Mouse (Mus musculus) megakaryocyte, embryonic 14.5 days (primary cell): Measurements from ENCODE around the gene Comt. TPM values are rescaled to one million over a fixed set of nuclear protein-coding genes. Genes with fewer than 3 reads are reported as not detected.

ENCODE experiments used
- H3K27me3 ChIP-seq: replicated peaks from 2 replicates; pipeline ENCODE3; 2012; ENCODE audit warnings: inconsistent platforms
- H3K36me3 ChIP-seq: replicated peaks from 2 replicates; pipeline ENCODE3; 2012; ENCODE audit warnings: low read length, inconsistent platforms, mixed read lengths
- H3K4me1 ChIP-seq: 2 replicates; pipeline ENCODE4 v1.6.1; 2012; ENCODE audit warnings: inconsistent platforms
- H3K4me3 ChIP-seq: replicated peaks from 2 replicates; pipeline ENCODE3; 2012; ENCODE audit warnings: moderate library complexity, mild to moderate bottlenecking, inconsistent platforms
- H3K9me3 ChIP-seq: 2 replicates; pipeline ENCODE4 v1.6.1; 2012; ENCODE audit warnings: inconsistent platforms
- FLI1 ChIP-seq: IDR thresholded peaks from 2 replicates; pipeline ENCODE4 v1.6.1; 2012; ENCODE audit warnings: low read length, inconsistent platforms, mixed read lengths
- GATA1 ChIP-seq: IDR thresholded peaks from 3 replicates; pipeline ENCODE4 v1.6.1; 2012; ENCODE audit warnings: mixed read lengths, low read length, inconsistent platforms, borderline replicate concordance
- polyA plus RNA-seq: library from polyadenylated mRNA; stranded (reverse); fragments of >175 nt; gene quantifications from 2 replicates; pipeline ENCODE4 v1.2.3, GENCODE M21; 2012; ENCODE audit warnings: low replicate concordance; ENCODE audit not compliant: insufficient read depth

The Comt gene
- polyA plus RNA-seq, 1 experiment: 52.8 TPM

DNA sequence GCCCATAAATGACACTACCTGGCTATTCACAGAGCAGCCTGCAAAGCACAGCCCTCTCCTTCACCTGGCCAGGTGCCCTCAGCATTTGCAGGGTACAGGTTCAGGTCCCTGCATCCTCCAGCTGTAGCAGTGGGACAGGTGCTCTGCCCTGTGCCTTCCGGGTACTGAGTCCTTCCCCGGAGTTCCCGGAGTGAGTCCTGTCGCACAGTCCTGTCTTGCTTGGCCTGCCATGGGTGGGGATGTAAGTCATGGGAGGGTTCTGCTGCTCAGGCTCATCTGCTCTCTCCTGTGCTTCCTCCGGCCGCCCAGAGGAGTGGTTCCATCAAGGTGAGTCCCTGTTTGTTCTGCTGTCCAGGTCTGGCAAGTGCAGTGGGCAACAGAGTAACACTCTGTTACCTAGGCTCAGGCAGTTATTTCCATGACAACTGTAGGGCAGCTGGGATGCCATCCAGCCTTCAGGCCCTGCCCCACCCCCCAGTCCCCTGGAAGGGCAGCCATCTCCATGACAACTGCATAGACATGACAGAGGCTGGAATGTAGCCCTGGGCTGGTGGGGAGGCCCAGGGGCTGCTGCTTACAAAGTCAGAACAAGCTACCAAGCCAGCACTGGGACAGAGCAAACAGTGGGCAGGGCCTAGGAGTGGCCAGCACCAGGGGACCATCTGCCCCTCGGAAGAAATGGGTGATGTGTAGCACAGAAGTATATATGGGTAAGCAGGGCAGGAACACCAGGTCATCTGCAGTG, 26.0 kb downstream of the Comt start:
- Histone ChIP-seq H3K4me3 (no peak overlapping the region), H3K4me1 (peaks cover 56% of the 10 kb centered on the region), H3K27me3 (peaks cover 51% of the 10 kb centered on the region), H3K36me3 (peaks cover 32% of the 10 kb centered on the region), H3K9me3 (no peaks in the 10 kb centered on the region)
- no peak for TF ChIP-seq FLI1
- no peak for TF ChIP-seq GATA1

- H3K4me3 ChIP-seq: peak overlapping the region; percentile 26
- peaks cover 55% of the 10 kb centered on the region for H3K27me3 ChIP-seq
- no peaks in the 10 kb centered on the region for H3K9me3 ChIP-seq
- H3K4me1 ChIP-seq: peaks cover 59% of the 10 kb centered on the region
- peaks cover 26% of the 10 kb centered on the region for H3K36me3 ChIP-seq
- TF ChIP-seq GATA1: no peak
- no peak for TF ChIP-seq FLI1
Observed at GRCm38 (mm10) chr16:18400028-18400427, 26.6 kb downstream of the Comt start.

GRCm38 (mm10) chr16:18396791-18397621, 29.6 kb downstream of the Comt start:
- no peak overlapping the region for H3K4me3 ChIP-seq
- H3K36me3 ChIP-seq: peaks cover 9% of the 10 kb centered on the region
- H3K9me3 ChIP-seq: no peaks in the 10 kb centered on the region
- TF ChIP-seq GATA1 (no peak), FLI1 (no peak)
- H3K27me3 ChIP-seq: peaks cover 64% of the 10 kb centered on the region
- H3K4me1 ChIP-seq: peaks cover 86% of the 10 kb centered on the region

DNA sequence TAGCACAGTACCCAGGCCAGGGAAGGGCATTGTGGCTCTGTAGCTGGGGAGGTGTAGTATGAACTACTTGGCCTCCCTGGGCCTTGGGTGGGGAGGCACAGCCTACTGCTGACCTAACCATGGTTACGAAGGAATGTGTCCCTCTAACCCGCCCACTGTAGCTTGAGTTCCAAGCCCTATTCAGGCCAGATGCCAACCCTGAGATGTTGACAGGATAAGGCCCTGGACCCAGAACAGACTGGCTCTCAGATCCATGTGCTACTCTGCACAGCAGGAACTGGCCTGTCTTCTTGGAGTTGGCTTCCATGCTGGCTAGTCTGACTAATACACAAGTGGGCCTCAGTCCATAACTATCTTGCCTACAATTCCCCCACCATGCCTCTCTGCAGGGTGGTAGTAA, 30.5 kb downstream of the Comt start:
- TF ChIP-seq FLI1: no peak
- TF ChIP-seq GATA1: no peak
- peaks cover 70% of the 10 kb centered on the region for H3K27me3 ChIP-seq
- peaks cover 9% of the 10 kb centered on the region for H3K36me3 ChIP-seq
- H3K9me3 ChIP-seq: no peaks in the 10 kb centered on the region
- no peak overlapping the region for H3K4me3 ChIP-seq
- peaks cover 90% of the 10 kb centered on the region for H3K4me1 ChIP-seq

- TF ChIP-seq FLI1 (no peak), GATA1 (no peak)
- Histone ChIP-seq H3K4me3 (no peak overlapping the region), H3K9me3 (no peaks in the 10 kb centered on the region), H3K36me3 (peaks cover 9% of the 10 kb centered on the region), H3K27me3 (peaks cover 71% of the 10 kb centered on the region), H3K4me1 (peaks cover 92% of the 10 kb centered on the region)
Observed at GRCm38 (mm10) chr16:18395620-18396036, 31.0 kb downstream of the Comt start.

- Histone ChIP-seq H3K36me3 (peaks cover 9% of the 10 kb centered on the region), H3K4me3 (no peak overlapping the region), H3K4me1 (peaks cover 94% of the 10 kb centered on the region), H3K27me3 (peaks cover 71% of the 10 kb centered on the region), H3K9me3 (no peaks in the 10 kb centered on the region)
- TF ChIP-seq GATA1 (no peak), FLI1 (no peak)
Observed at GRCm38 (mm10) chr16:18394777-18395619, 31.7 kb downstream of the Comt start.

DNA sequence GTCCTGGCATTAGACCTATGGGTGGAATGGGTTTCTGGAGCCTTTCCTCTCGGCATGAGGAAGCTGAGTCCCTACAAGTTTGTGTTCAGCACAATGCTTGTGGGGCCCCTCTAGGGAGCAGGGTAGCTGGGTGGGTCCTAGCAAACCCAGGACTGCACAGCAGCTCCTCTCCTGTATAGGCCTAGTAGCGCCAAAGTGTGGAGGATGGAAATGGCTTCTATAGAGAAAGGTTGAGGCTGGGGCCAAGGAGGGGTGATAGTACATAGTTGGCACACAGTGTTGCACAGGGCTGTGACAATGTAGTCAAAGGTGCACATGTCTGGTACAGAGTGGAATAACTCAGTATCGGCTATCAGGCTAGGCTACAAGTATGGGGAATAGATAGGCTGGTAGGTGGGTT, 32.6 kb downstream of the Comt start:
- Histone ChIP-seq H3K27me3 (peaks cover 73% of the 10 kb centered on the region), H3K4me1 (peaks cover 94% of the 10 kb centered on the region), H3K36me3 (peaks cover 9% of the 10 kb centered on the region), H3K9me3 (no peaks in the 10 kb centered on the region), H3K4me3 (no peak overlapping the region)
- TF ChIP-seq FLI1: no peak
- no peak for TF ChIP-seq GATA1

DNA sequence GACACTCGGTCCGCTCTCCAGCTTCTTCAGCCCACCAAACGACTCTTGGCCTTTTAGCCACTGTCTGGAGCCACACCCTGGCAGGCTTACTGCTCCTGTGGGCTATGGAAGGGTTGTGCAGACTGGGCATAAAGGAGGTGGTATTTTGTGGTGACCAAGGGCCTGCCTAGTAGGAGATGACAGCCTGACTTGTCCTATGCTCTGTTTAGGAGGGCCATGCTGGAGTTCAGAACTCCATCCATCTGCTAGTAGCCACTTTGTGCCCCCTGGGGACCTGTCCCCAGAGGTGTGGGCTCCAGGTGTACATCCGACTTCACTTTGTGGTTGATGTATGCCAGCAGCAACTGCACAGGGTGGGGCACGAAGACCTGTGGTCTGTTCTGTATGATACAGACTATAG, 33.1 kb downstream of the Comt start:
- Histone ChIP-seq H3K36me3 (peaks cover 7% of the 10 kb centered on the region), H3K27me3 (peaks cover 75% of the 10 kb centered on the region), H3K9me3 (no peaks in the 10 kb centered on the region), H3K4me3 (peak overlapping the region; percentile 94), H3K4me1 (peaks cover 94% of the 10 kb centered on the region)
- no peak for TF ChIP-seq FLI1
- no peak for TF ChIP-seq GATA1
